Mouse (Mus musculus): ENCODE measurements around the gene Topbp1. TPM values are rescaled to one million over a fixed set of nuclear protein-coding genes. Genes with fewer than 3 reads are reported as not detected.

Topbp1 gene
- total and polyA plus RNA-seq, 3 experiments, result 59.7 to 472 (median 298) TPM

DNA sequence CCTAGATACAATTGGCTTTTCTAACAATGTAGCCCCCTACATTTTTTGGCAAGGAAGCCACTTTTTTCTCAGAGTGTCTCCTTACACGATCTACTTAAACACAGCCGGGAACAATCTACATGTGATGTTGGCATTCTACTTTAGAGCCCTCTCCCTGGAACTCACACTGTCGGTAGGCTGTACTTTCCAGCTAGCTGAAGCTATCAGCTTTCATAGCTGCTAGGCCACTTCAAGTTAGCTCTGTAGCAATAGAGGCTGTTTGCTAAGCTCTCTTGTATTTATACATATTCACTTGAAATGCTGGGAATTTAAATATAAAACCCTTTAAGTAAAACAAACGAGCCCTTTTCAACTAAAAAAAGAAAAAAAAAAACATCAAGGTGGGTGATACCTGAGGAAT is 2.8 kb upstream of the Topbp1 start:
- DNase-seq (ENCODE audit: low spot score), result no peak
- TF ChIP-seq CTCF (IDR thresholded peaks at IDR 0.05; ENCODE audit: low read depth, low read length) (no peak), TAL1 (conservative IDR thresholded peaks at IDR 0.05; ENCODE audit: low read depth, low read length) (no peak), GATA2 (IDR thresholded peaks at IDR 0.05; ENCODE audit: borderline replicate concordance, low read depth, low read length) (no peak), GATA1 (IDR thresholded peaks at IDR 0.05; ENCODE audit: borderline replicate concordance, low read length) (no peak), POLR2AphosphoS5 (IDR thresholded peaks at IDR 0.05; ENCODE audit: insufficient replicate concordance, low read depth, low read length) (no peak)

DNA sequence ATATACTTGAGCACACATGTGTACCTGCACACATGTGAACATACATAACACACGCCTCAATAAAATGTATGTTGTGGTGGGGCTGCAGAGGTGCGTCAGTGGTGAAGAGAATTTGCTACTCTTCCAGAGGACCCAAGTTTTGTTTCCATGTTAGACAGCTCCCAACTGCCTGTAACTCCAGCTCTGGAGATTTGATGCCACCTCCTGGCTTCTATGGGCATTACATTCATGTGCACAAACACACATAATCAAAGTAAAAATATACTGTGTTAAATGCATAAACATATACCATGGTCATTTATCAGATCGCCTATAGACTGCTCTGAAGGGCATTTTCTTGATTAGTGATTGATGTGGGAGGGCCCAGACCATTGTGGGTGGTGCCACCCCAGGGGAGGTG is 2.3 kb upstream of the Topbp1 start:
- no peak overlapping the region for H3K4me3 ChIP-seq (ENCODE audit: low read depth, low read length)
- no peaks in the 10 kb centered on the region for H3K27me3 ChIP-seq (ENCODE audit: insufficient read depth, low read length)
- DNase-seq (ENCODE audit: low spot score) (no peak), ATAC-seq (ENCODE audit: extremely low read depth, insufficient number of reproducible peaks, low FRiP score, poor library complexity, severe bottlenecking) (no peak)
- H3K9me3 ChIP-seq (replicated peaks), result no peaks in the 10 kb centered on the region
- peaks cover 33% of the 10 kb centered on the region for H3K36me3 ChIP-seq (replicated peaks)
- H3K4me1 ChIP-seq (ENCODE audit: insufficient read depth, low read depth, low read length), result peaks cover 26% of the 10 kb centered on the region
- TF ChIP-seq GATA1 (IDR thresholded peaks at IDR 0.05; ENCODE audit: borderline replicate concordance, low read length) (no peak), CTCF (IDR thresholded peaks at IDR 0.05; ENCODE audit: low read depth, low read length) (peak; percentile 66), POLR2AphosphoS5 (IDR thresholded peaks at IDR 0.05; ENCODE audit: insufficient replicate concordance, low read depth, low read length) (no peak)

More for the DNA sequence above, 2.8 kb upstream of the Topbp1 start:
- Histone ChIP-seq H3K36me3 (replicated peaks) (peaks cover 29% of the 10 kb centered on the region), H3K4me1 (ENCODE audit: insufficient read depth, low read depth, low read length) (peaks cover 22% of the 10 kb centered on the region), H3K27me3 (ENCODE audit: insufficient read depth, low read length) (no peaks in the 10 kb centered on the region), H3K9me3 (replicated peaks) (no peaks in the 10 kb centered on the region), H3K4me3 (ENCODE audit: low read depth, low read length) (no peak overlapping the region)
- ATAC-seq (ENCODE audit: extremely low read depth, insufficient number of reproducible peaks, low FRiP score, poor library complexity, severe bottlenecking), result no peak

DNA sequence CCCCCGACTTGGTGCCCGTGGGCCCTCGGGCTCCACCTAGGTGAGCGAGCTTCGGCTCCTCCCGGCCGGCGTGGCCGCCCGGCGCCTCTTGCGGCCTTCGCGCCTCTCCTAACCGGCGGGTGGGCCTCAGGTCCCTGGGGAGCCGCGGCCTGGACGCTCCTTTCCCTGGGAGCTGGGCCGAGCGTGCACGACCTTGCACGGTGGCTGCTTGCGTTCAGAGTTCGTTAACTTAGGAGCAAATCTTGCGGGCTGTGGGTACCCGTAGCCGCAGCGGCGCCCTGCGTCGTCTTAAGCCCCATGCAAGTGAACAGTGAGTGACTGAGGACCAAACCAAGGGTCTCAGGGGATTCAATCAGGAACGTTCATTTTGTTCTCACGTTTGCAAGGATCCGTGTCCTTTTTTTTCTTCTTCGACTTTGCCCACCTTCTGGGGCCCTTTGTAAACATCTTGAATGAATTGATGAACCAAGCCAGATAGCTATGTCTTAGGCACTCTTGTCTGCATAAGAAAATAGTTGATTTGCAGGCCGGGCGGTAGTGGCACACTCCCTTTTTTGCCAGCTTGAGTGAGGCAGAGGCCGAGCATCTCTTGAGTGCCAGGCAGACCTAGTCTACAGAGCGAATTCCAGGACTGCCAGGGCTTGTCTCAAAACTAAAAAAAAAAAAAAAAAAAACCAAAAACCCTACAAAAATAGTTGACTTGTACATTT is 472 bp downstream of the Topbp1 start:
- Histone ChIP-seq H3K9me3 (replicated peaks) (no peaks in the 10 kb centered on the region), H3K4me1 (ENCODE audit: insufficient read depth, low read depth, low read length) (peaks cover 40% of the 10 kb centered on the region), H3K27me3 (ENCODE audit: insufficient read depth, low read length) (no peaks in the 10 kb centered on the region), H3K36me3 (replicated peaks) (peaks cover 60% of the 10 kb centered on the region), H3K4me3 (ENCODE audit: low read depth, low read length) (peak overlapping the region; percentile 90)
- no peak for ATAC-seq (ENCODE audit: extremely low read depth, insufficient number of reproducible peaks, low FRiP score, poor library complexity, severe bottlenecking)
- no peak for TF ChIP-seq GATA1 (IDR thresholded peaks at IDR 0.05; ENCODE audit: borderline replicate concordance, low read length)
- no peak for DNase-seq (ENCODE audit: low spot score)

DNA sequence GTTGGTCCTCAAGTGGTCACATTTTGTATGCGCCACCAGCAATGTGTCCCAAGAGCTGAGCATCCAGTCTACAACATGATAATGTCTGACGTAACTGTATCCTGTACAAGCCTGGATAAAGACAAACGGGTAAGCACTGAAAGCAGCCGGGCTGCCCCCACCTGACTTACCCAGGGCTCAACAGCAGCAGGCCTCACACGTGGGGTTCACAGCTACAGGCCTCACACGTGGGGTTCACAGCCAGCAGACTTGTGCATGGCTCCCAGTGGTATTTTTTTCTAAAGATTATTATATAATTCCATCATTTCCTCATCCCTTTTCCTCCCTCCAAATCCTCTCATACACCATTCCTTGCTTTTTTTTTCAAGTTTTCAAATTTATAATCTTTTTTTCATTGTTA is 4.8 kb downstream of the Topbp1 start:
- ATAC-seq (ENCODE audit: extremely low read depth, insufficient number of reproducible peaks, low FRiP score, poor library complexity, severe bottlenecking) (no peak), DNase-seq (ENCODE audit: low spot score) (no peak)
- Histone ChIP-seq H3K36me3 (replicated peaks) (peaks cover 77% of the 10 kb centered on the region), H3K27me3 (ENCODE audit: insufficient read depth, low read length) (no peaks in the 10 kb centered on the region), H3K9me3 (replicated peaks) (no peaks in the 10 kb centered on the region), H3K4me1 (ENCODE audit: insufficient read depth, low read depth, low read length) (peaks cover 42% of the 10 kb centered on the region), H3K4me3 (ENCODE audit: low read depth, low read length) (no peak overlapping the region)
- TF ChIP-seq POLR2AphosphoS5 (IDR thresholded peaks at IDR 0.05; ENCODE audit: insufficient replicate concordance, low read depth, low read length) (no peak), TAL1 (conservative IDR thresholded peaks at IDR 0.05; ENCODE audit: low read depth, low read length) (no peak), GATA1 (IDR thresholded peaks at IDR 0.05; ENCODE audit: borderline replicate concordance, low read length) (no peak), GATA2 (IDR thresholded peaks at IDR 0.05; ENCODE audit: borderline replicate concordance, low read depth, low read length) (no peak), CTCF (IDR thresholded peaks at IDR 0.05; ENCODE audit: low read depth, low read length) (no peak)

DNA sequence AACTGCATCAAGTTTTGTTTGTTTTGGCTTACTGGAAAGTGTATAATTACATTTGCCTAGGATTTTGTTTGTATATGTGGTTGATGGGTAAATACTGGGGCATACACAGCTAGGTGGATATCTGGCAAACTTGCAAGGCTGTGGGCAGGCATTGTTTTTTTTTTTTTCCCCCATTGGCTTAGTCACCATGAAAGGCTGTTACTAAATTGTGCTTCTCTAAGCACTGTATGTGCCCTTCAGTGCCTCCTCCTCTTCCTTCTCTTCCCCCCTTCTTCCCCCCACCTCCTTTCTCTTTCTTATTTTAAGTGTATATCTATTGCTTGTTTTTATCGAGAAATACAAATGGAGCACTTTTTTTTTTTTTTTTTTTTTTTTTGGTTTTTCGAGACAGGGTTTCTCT is 19.7 kb downstream of the Topbp1 start:
- peaks cover 97% of the 10 kb centered on the region for H3K36me3 ChIP-seq (replicated peaks)
- no peak for TF ChIP-seq POLR2AphosphoS5 (IDR thresholded peaks at IDR 0.05; ENCODE audit: insufficient replicate concordance, low read depth, low read length)
- no peak for TF ChIP-seq GATA2 (IDR thresholded peaks at IDR 0.05; ENCODE audit: borderline replicate concordance, low read depth, low read length)
- no peak for TF ChIP-seq TAL1 (conservative IDR thresholded peaks at IDR 0.05; ENCODE audit: low read depth, low read length)
- TF ChIP-seq CTCF (IDR thresholded peaks at IDR 0.05; ENCODE audit: low read depth, low read length), result no peak
- TF ChIP-seq GATA1 (IDR thresholded peaks at IDR 0.05; ENCODE audit: borderline replicate concordance, low read length), result no peak
- no peaks in the 10 kb centered on the region for H3K9me3 ChIP-seq (replicated peaks)
- peaks cover 44% of the 10 kb centered on the region for H3K4me1 ChIP-seq (ENCODE audit: insufficient read depth, low read depth, low read length)
- no peak overlapping the region for H3K4me3 ChIP-seq (ENCODE audit: low read depth, low read length)
- ATAC-seq (ENCODE audit: extremely low read depth, insufficient number of reproducible peaks, low FRiP score, poor library complexity, severe bottlenecking), result no peak
- DNase-seq (ENCODE audit: low spot score), result no peak
- no peaks in the 10 kb centered on the region for H3K27me3 ChIP-seq (ENCODE audit: insufficient read depth, low read length)

DNA sequence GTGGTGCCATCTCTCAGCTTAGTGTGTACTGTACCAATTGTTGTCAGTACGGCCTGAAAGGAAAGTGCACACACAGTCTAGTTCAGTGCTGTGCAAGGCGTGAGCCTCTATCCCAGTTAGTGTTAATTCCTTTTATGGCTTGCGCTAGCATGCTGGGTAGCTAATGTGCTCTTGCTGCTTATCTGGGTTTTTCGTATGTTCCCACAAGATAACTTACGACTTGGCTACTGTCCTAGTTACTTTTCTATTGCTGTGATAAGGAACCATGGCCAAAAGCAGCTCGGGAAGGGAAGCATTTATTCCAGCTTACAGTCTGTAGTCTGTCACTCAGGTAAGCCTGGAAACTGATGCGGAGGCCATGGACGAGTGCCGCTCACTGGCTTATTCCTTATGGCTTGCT is 21.4 kb downstream of the Topbp1 start:
- DNase-seq (ENCODE audit: low spot score), result peak; percentile 34
- ATAC-seq (ENCODE audit: extremely low read depth, insufficient number of reproducible peaks, low FRiP score, poor library complexity, severe bottlenecking), result peak; percentile 83
- Histone ChIP-seq H3K27me3 (ENCODE audit: insufficient read depth, low read length) (no peaks in the 10 kb centered on the region), H3K36me3 (replicated peaks) (peaks cover 97% of the 10 kb centered on the region), H3K9me3 (replicated peaks) (no peaks in the 10 kb centered on the region), H3K4me3 (ENCODE audit: low read depth, low read length) (no peak overlapping the region; the same call in 1 of the 2 replicates), H3K4me1 (ENCODE audit: insufficient read depth, low read depth, low read length) (peaks cover 42% of the 10 kb centered on the region)
- TF ChIP-seq TAL1 (conservative IDR thresholded peaks at IDR 0.05; ENCODE audit: low read depth, low read length) (peak; percentile 57), CTCF (IDR thresholded peaks at IDR 0.05; ENCODE audit: low read depth, low read length) (no peak)

DNA sequence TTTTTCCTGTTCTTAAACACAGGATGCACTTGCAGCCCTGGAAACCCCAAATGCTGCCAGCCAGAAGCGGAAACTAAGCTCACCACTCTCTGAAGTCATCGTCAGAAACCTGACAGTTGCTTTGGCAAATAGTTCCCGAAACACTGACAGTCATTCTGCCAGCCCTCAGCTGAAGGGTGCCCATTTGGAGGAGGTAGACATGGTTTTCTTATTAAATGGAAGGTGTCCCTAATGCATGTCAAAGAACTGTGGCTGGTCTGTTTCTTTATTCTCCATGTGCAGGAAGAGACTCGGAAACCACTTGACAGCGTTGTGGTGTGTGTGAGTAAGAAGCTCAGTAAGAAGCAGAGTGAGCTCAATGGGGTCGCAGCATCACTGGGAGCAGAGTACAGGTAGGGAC is 27.6 kb downstream of the Topbp1 start:
- DNase-seq (ENCODE audit: low spot score), result no peak
- Histone ChIP-seq H3K4me1 (ENCODE audit: insufficient read depth, low read depth, low read length) (peaks cover 10% of the 10 kb centered on the region), H3K36me3 (replicated peaks) (peaks cover 98% of the 10 kb centered on the region), H3K4me3 (ENCODE audit: low read depth, low read length) (no peak overlapping the region), H3K27me3 (ENCODE audit: insufficient read depth, low read length) (no peaks in the 10 kb centered on the region), H3K9me3 (replicated peaks) (no peaks in the 10 kb centered on the region)
- TF ChIP-seq GATA2 (IDR thresholded peaks at IDR 0.05; ENCODE audit: borderline replicate concordance, low read depth, low read length) (no peak), POLR2AphosphoS5 (IDR thresholded peaks at IDR 0.05; ENCODE audit: insufficient replicate concordance, low read depth, low read length) (no peak)
- no peak for ATAC-seq (ENCODE audit: extremely low read depth, insufficient number of reproducible peaks, low FRiP score, poor library complexity, severe bottlenecking)
